Mouse (Mus musculus): ENCODE results near the gene Ranbp3.

- TF ChIP-seq CTCF (IDR thresholded peaks at IDR 0.05; ENCODE audit: low read depth), result no peak
- no peak for TF ChIP-seq EP300 (IDR thresholded peaks at IDR 0.05; ENCODE audit: low read depth)
Measured at GRCm38 (mm10) chr17:56716655-56717362, 43.7 kb downstream of the Ranbp3 start.

Data from liver, embryonic 14.5 days (tissue).